9 mouse cellular contexts compared by ENCODE assay signal in the genomic region with DNA sequence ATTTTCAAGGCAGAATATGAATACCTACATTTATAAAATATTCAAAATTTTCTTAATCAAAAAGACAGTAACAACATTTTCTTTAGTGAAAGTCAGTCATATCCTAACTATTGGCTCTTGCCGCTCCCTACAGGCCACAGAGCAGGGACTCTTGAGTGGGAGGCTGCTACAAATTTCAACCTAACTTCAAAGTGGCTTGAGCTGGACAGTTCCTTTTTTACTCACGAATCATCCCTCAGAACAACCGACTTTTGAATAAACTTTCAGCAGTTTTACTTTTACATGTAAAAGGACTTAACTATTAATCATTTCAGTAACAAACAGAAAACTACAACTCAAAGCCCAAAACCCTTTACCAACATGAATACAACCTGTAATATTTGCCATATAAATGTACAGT. TPM values are rescaled to one million over a fixed set of nuclear protein-coding genes. Genes with fewer than 3 reads are reported as not detected.
A peak's percentile ranks its signal among the peaks of the same experiment; 100 is the strongest.
DNase-seq lines count a peak whose midpoint lies in the region; ATAC-seq and TF ChIP-seq lines count a peak whose summit lies in the region.
"Had no signal": no experiment of that assay in that cellular context is flagged by ENCODE, and none has a peak within 500 bp of the region (broad histone marks: within the 10 kb centered on the region; RNA-seq: fewer than 3 reads in every experiment).

No protein-coding gene starts in this region.

- peak overlapping the region; percentile 41; the same call in 1 of the 2 replicates for H3K9ac ChIP-seq in lung, embryonic 16.5 days (ENCODE audit: low read length)
- H3K9ac ChIP-seq in limb, embryonic 12.5 days (replicated peaks), result no peak overlapping the region
- no peak overlapping the region for H3K9ac ChIP-seq in stomach, embryonic 15.5 days

- intact Hi-C loops in left cerebral cortex, postnatal 25 days (cut with DNase I), result no loop called here

- ATAC-seq in lung, embryonic 16.5 days (ENCODE audit: low read depth), result no peak
- no peak for ATAC-seq in limb, embryonic 12.5 days (ENCODE audit: insufficient number of reproducible peaks, insufficient read depth, low FRiP score, low TSS enrichment, low read depth)
- no peak for ATAC-seq in stomach, embryonic 15.5 days (ENCODE audit: insufficient read depth, low FRiP score, low read depth)

- peaks cover 9% of the 10 kb centered on the region for H3K4me1 ChIP-seq in lung, embryonic 16.5 days (replicated peaks; ENCODE audit: control insufficient read depth, insufficient read depth, low read length)
- no peaks in the 10 kb centered on the region for H3K4me1 ChIP-seq in embryonic fibroblast, embryonic 13.5 days (ENCODE audit: control insufficient read depth, insufficient read depth, low read length)
- H3K4me1 ChIP-seq in limb, embryonic 12.5 days (replicated peaks), result peaks cover 18% of the 10 kb centered on the region
- H3K4me1 ChIP-seq in stomach, embryonic 15.5 days, result peaks cover 8% of the 10 kb centered on the region; the same call in 1 of the 2 replicates

- no peak for TF ChIP-seq CTCF in embryonic fibroblast, embryonic 13.5 days (IDR thresholded peaks at IDR 0.05; ENCODE audit: borderline replicate concordance, insufficient read depth, low read length)

- H3K4me3 ChIP-seq in lung, embryonic 16.5 days (ENCODE audit: low read length), result peak overlapping the region; percentile 79
- peak overlapping the region; percentile 28 for H3K4me3 ChIP-seq in embryonic fibroblast, embryonic 13.5 days (ENCODE audit: insufficient read depth, low read length)
- peak overlapping the region; percentile 74 for H3K4me3 ChIP-seq in limb, embryonic 12.5 days (replicated peaks)
- H3K4me3 ChIP-seq in stomach, embryonic 15.5 days (replicated peaks), result peak overlapping the region; percentile 94; the same call in 1 of the 2 replicates

- 26% methylated on average over 3 of the region's 3 CpGs for WGBS in lung, embryonic 16.5 days
- 48% methylated on average over 3 of the region's 3 CpGs for WGBS in limb, embryonic 12.5 days
- WGBS in stomach, embryonic 15.5 days, result 26% methylated on average over 3 of the region's 3 CpGs

- DNase-seq in lung, postnatal 36 days, result no peak
- no peak for DNase-seq in adrenal gland, adult 2 months
- no peak for DNase-seq in left cerebral cortex, postnatal 25 days (ENCODE audit: low spot score in 2 of 2)
- no peak for DNase-seq in thymus, adult 18-20 months
- DNase-seq: gastrocnemius, postnatal 14 days had no signal

- TF ChIP-seq POLR2A in embryonic fibroblast, embryonic 13.5 days (IDR thresholded peaks at IDR 0.05; ENCODE audit: low read depth, low read length), result no peak

- H3K4me2 ChIP-seq in lung, embryonic 16.5 days (ENCODE audit: low read depth, low read length), result peak overlapping the region; percentile 60
- H3K4me2 ChIP-seq in limb, embryonic 12.5 days, result peak overlapping the region; percentile 69
- peak overlapping the region; percentile 48 for H3K4me2 ChIP-seq in stomach, embryonic 15.5 days

- H3K27ac ChIP-seq in lung, embryonic 16.5 days (ENCODE audit: low read length), result no peak overlapping the region
- no peak overlapping the region for H3K27ac ChIP-seq in embryonic fibroblast, embryonic 13.5 days (ENCODE audit: insufficient read depth, low read length)
- no peak overlapping the region for H3K27ac ChIP-seq in limb, embryonic 12.5 days
- H3K27ac ChIP-seq in stomach, embryonic 15.5 days, result no peak overlapping the region

- H3K27me3 ChIP-seq in lung, embryonic 16.5 days (ENCODE audit: control insufficient read depth, insufficient read depth, low read depth, low read length), result no peaks in the 10 kb centered on the region
- H3K27me3 ChIP-seq in limb, embryonic 12.5 days, result no peaks in the 10 kb centered on the region
- no peaks in the 10 kb centered on the region for H3K27me3 ChIP-seq in stomach, embryonic 15.5 days (replicated peaks)

- H3K36me3 ChIP-seq in lung, embryonic 16.5 days (ENCODE audit: control insufficient read depth, insufficient read depth, low read length), result no peaks in the 10 kb centered on the region
- H3K36me3 ChIP-seq in limb, embryonic 12.5 days, result peaks cover 9% of the 10 kb centered on the region
- H3K36me3 ChIP-seq in stomach, embryonic 15.5 days, result no peaks in the 10 kb centered on the region

- H3K9me3 ChIP-seq in lung, embryonic 16.5 days (ENCODE audit: control insufficient read depth, low read length), result no peaks in the 10 kb centered on the region
- H3K9me3 ChIP-seq in limb, embryonic 12.5 days, result peaks cover 4% of the 10 kb centered on the region; the same call in 1 of the 2 replicates
- H3K9me3 ChIP-seq in stomach, embryonic 15.5 days, result no peaks in the 10 kb centered on the region

RNA-seq across cellular contexts. Expression of gene Ganc, which starts 0.9 kb away (rescaled TPM):
- 9.1 and 9.9 TPM in 2 replicates for polyA plus RNA-seq in lung, embryonic 16.5 days (2015; fragmentation: Nextera tagmentation; extraction: Ambion mirVana)
- polyA plus RNA-seq in embryonic fibroblast, embryonic 13.5 days (2011; ENCODE audit: insufficient read length, low read depth, missing spikeins), result 7.3 and 11.1 TPM in 2 replicates
- 7.2 and 8.4 TPM in 2 replicates for polyA plus RNA-seq in limb, embryonic 12.5 days (2016; fragmentation: Nextera tagmentation; extraction: Ambion mirVana)
- 7.7 and 9.0 TPM in 2 replicates for polyA plus RNA-seq in stomach, embryonic 15.5 days (2015; fragmentation: Nextera tagmentation; extraction: Ambion mirVana)
- 10 to 100 TPM; 40.0 to 42.3 TPM for total RNA-seq in adrenal gland, adult 2 months (2021)
- polyA plus RNA-seq in adrenal gland, adult 2 months (2012; rRNA removed), result 11.0 and 11.5 TPM in 2 replicates
- 10 to 100 TPM; 12.6 to 15.7 TPM for total RNA-seq in left cerebral cortex, postnatal 25 days (2021)

RNA-seq across cellular contexts. Expression of gene Tmem87a, which starts 1.1 kb away (rescaled TPM):
- 10.1 and 10.2 TPM in 2 replicates for polyA plus RNA-seq in lung, embryonic 16.5 days (2015; fragmentation: Nextera tagmentation; extraction: Ambion mirVana)
- polyA plus RNA-seq in embryonic fibroblast, embryonic 13.5 days (2011; ENCODE audit: insufficient read length, low read depth, missing spikeins), result 28.2 and 36.4 TPM in 2 replicates
- polyA plus RNA-seq in limb, embryonic 12.5 days (2016; fragmentation: Nextera tagmentation; extraction: Ambion mirVana), result 9.5 and 10.4 TPM in 2 replicates
- 13.3 and 13.4 TPM in 2 replicates for polyA plus RNA-seq in stomach, embryonic 15.5 days (2015; fragmentation: Nextera tagmentation; extraction: Ambion mirVana)
- 10 to 100 TPM; 42.0 to 43.9 TPM for total RNA-seq in adrenal gland, adult 2 months (2021)
- 3.8 and 5.4 TPM in 2 replicates for polyA plus RNA-seq in adrenal gland, adult 2 months (2012; rRNA removed)
- total RNA-seq in left cerebral cortex, postnatal 25 days (2021), result 10 to 100 TPM; 41.3 to 44.4 TPM

RNA-seq across cellular contexts. Expression of gene Vps39, which starts 49.9 kb away (rescaled TPM):
- 21.7 and 23.4 TPM in 2 replicates for polyA plus RNA-seq in lung, embryonic 16.5 days (2015; fragmentation: Nextera tagmentation; extraction: Ambion mirVana)
- polyA plus RNA-seq in embryonic fibroblast, embryonic 13.5 days (2011; ENCODE audit: insufficient read length, low read depth, missing spikeins), result 24.9 and 27.7 TPM in 2 replicates
- 28.5 and 30.1 TPM in 2 replicates for polyA plus RNA-seq in limb, embryonic 12.5 days (2016; fragmentation: Nextera tagmentation; extraction: Ambion mirVana)
- polyA plus RNA-seq in stomach, embryonic 15.5 days (2015; fragmentation: Nextera tagmentation; extraction: Ambion mirVana), result 17.8 and 17.9 TPM in 2 replicates
- 10 to 100 TPM; 37.6 to 45.8 TPM for total RNA-seq in adrenal gland, adult 2 months (2021)
- 18.9 and 25.7 TPM in 2 replicates for polyA plus RNA-seq in adrenal gland, adult 2 months (2012; rRNA removed)
- total RNA-seq in left cerebral cortex, postnatal 25 days (2021), result 10 to 100 TPM; 68.7 to 69.9 TPM

RNA-seq across cellular contexts. Expression of gene Capn3, which starts 53.0 kb away (rescaled TPM):
- 0.94 and 1.1 TPM in 2 replicates for polyA plus RNA-seq in lung, embryonic 16.5 days (2015; fragmentation: Nextera tagmentation; extraction: Ambion mirVana)
- not detected in 2 replicates for polyA plus RNA-seq in embryonic fibroblast, embryonic 13.5 days (2011; ENCODE audit: insufficient read length, low read depth, missing spikeins)
- polyA plus RNA-seq in limb, embryonic 12.5 days (2016; fragmentation: Nextera tagmentation; extraction: Ambion mirVana), result 1.9 and 2.7 TPM in 2 replicates
- 0.95 and 1.4 TPM in 2 replicates for polyA plus RNA-seq in stomach, embryonic 15.5 days (2015; fragmentation: Nextera tagmentation; extraction: Ambion mirVana)
- under 1 TPM; 0.12 to 0.45 TPM for total RNA-seq in adrenal gland, adult 2 months (2021)
- 0.09 and 0.15 TPM in 2 replicates for polyA plus RNA-seq in adrenal gland, adult 2 months (2012; rRNA removed)
- 1 to 10 TPM; 5.8 to 6.7 TPM for total RNA-seq in left cerebral cortex, postnatal 25 days (2021)

Comparison
In these comparisons a context has a peak if more than half of its experiments do, and no peak if none do; other contexts are left out.
1. H3K4me3 ChIP-seq: peak in every context shown above with its lines; median percentile 94 in stomach, embryonic 15.5 days; 79 in lung, embryonic 16.5 days; 74 in limb, embryonic 12.5 days; 28 in embryonic fibroblast, embryonic 13.5 days.